Mouse (Mus musculus) embryonic stem cell, embryonic (primary cell): ENCODE measurements around the gene Clec1b.

Source experiments
- CTCF ChIA-PET, 4 experiments: fragments of 300-600 bp in 2 of 4; fragments of 350-600 bp in 2 of 4; sonication (Branson Sonifier 250); formaldehyde crosslinking; loops; one replicate each; lab custom pipeline; 2022; ENCODE audit warnings: inconsistent platforms in 2 of 4; lab: Charles Lee
- POLR2A ChIA-PET, 4 experiments: fragments of 300-600 bp in 2 of 4; fragments of 350-600 bp in 2 of 4; sonication (Branson Sonifier 250); formaldehyde crosslinking; loops; one replicate each; lab custom pipeline; 2022; ENCODE audit warnings: antibody characterized with exemption in 4 of 4, inconsistent platforms in 1 of 4; lab: Charles Lee

Clec1b gene

DNA sequence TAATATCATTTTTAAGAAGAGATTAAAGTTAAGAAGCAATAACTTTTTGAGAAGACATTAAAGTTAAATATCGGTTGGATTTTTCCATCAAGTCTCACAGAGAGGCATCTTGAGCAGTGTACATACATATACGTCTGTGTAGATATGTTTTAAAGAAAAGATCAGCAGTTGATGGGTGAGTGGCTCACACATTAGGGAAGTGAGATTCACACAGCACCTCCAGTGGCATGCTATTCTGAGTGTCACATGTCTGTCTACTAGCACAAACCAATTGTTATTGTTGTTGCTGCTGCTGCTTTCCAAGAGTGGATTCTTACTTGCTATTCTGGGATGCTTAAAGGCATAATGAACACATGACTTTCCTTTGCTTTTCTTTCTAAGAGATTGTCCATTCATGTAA lies 5.3 kb downstream of the Clec1b start:
- ChIA-PET POLR2A (no interaction called here), CTCF (no interaction called here)

DNA sequence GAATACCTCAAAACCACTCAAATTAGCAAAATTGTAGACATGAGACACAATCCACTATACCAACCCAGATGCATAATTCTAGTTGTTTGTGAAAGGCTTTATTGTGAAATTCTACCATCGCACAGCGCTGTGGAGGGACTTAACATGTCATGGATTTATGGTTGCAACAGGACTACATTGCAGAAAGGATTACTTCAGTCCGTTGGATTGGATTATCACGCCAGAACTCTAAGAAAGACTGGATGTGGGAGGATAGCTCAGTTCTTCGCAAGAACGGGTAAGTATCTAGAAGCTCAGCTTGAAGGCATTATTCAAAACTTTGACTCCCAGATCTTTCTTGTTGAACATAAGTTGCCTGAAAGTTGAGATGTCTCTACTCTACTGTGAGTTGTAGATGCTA lies 6.3 kb downstream of the Clec1b start:
- CTCF ChIA-PET: no interaction called here
- POLR2A ChIA-PET: interaction anchor here in 1 of 4 experiments (0.6 kb wide), 1 partner anchor 8 kb away, joined by 4 read pairs; no protein-coding TSS in a partner anchor

- ChIA-PET POLR2A (no interaction called here), CTCF (no interaction called here)
These were observed 8.9 kb downstream of the Clec1b start for GRCm38 (mm10) chr6:129405999-129406398.

GRCm38 (mm10) chr6:129407324-129407723 lies 10.2 kb downstream of the Clec1b start:
- CTCF ChIA-PET: no interaction called here
- POLR2A ChIA-PET: no interaction called here

GRCm38 (mm10) chr6:129408562-129408961 lies 11.5 kb downstream of the Clec1b start, which contains the start of gene Clec9a:
Gene Clec9a, plus strand, starts transcription at chr6:129408862.
- CTCF ChIA-PET: no interaction called here
- POLR2A ChIA-PET: no interaction called here

DNA sequence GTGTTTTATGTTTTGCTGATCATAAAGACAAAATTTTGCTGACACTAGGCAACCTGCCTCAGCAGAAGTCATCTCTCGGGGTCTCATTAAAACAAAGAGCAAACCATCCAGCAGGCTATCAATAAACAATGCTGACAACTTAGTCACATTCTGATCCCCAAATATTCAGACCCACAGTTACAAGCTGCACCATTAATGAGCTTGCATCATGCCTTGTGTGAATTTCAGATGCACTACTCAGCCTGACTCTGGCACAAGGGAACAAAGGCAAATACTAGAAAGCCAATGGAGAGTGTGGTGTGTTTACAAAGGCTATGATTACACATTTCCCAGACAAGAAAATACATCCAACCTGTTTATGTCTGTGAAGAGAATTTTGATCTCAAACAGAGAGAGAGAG lies 17.1 kb downstream of the Clec1b start:
- ChIA-PET CTCF (no interaction called here), POLR2A (interaction anchor here in 1 of 4 experiments (0.7 kb wide), 1 partner anchor 152 kb away, joined by 3 read pairs; no protein-coding TSS in a partner anchor)

DNA sequence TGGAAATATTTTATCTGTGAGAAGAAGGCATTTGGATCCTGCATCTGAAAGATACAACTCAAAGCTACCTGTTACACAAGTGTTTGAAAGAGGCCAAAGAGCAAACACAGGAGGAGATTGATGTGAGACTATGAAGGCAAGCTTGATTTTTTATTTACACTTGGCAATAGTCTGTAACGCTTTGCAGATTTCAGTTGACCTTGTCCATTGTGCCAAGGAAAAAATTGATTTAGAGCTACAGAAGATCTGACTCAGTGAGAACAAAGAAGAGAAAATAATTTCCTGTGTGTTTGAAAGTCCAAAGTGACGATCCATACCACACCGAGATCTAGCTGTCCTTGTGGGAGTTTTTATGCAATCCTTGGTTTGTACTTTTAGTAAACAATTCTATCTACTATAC lies 25.2 kb downstream of the Clec1b start:
- CTCF ChIA-PET: interaction anchor here in 2 of 4 experiments (1.1 to 1.3 kb wide), 2 partner anchors 122 to 162 kb away, joined by 3 read pairs; no protein-coding TSS in a partner anchor
- POLR2A ChIA-PET: no interaction called here

DNA sequence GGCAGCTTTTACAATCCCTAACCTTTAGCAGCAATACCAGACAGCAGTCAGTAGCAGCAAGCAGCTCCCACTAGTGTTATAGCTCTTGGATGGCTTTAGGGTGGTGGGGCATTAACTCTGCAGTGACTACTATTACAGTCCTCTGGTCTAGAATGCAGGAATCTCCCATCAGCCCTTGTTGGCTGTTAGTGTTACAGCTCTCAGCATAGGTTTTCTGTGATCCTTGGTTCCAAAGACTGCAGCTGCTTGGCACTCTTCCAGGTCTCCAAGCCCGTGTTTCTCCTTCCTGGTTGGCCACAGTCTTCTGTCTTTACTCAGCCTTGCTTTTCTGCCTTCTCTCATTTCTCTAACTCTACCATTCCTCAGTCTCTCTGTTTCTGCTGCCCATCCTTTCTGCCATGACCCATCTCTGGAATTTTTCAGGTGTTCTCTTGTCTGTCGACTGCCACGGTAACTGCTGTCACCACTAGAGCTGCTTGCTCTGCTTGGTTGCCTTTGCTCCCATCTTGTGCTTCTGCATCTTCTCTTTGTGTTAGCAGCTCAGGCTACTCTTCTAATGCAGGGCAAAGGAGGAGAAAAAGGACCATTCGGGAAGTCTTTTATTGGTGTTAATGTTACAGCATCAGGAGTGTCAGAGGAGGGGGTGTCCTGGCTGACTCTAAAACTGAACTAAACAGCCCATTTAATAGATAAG lies 26.1 kb downstream of the Clec1b start:
- ChIA-PET CTCF (interaction anchor here in 3 of 4 experiments (0.6 to 1.3 kb wide), 13 partner anchors 9 to 175 kb away, joined by 3 to 5 read pairs (median 3); no protein-coding TSS in a partner anchor), POLR2A (no interaction called here)

- POLR2A ChIA-PET: no interaction called here
- CTCF ChIA-PET: interaction anchor here in 3 of 4 experiments (0.6 to 1.3 kb wide), 13 partner anchors 9 to 175 kb away, joined by 3 to 5 read pairs (median 3); no protein-coding TSS in a partner anchor
These were observed 26.6 kb downstream of the Clec1b start for GRCm38 (mm10) chr6:129423734-129424072.

DNA sequence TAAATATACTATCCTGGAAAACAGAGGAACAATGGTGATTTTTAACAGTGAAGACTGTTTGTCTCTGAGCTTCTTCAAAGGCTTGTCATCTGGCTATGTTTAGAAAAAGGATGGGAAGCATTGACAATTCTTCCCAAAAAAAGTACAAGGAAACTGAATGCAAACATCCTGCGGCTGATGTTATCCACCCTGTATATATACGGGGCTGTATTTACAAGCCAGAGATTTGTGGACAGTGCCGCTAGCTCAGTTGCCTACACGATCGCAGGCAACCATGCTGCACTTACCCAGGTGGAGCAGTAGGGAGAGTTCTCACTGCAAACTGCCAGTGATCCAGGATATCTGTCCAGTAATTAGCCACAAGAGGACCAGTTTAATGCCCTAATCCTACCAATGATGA lies 28.1 kb downstream of the Clec1b start:
- POLR2A ChIA-PET: no interaction called here
- CTCF ChIA-PET: no interaction called here

DNA sequence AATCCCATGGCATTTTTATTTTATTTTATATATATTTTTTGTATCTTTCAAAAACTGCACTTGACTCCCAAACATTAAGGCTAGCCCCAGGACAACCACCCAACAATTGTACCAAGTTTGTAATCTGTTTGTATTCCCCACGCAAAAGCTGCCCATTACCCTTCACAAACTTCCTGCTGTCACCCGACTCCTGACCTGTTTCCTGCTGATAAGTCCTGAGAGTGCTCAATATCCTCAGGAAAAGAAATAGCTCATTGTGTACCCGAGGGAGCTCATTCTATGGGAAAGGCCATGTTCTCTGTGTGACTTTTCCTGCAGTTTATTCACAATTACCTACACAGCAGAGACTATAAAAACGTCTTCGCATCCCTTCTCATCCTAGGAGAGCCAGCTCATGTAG lies 28.7 kb downstream of the Clec1b start:
- POLR2A ChIA-PET: no interaction called here
- CTCF ChIA-PET: no interaction called here

DNA sequence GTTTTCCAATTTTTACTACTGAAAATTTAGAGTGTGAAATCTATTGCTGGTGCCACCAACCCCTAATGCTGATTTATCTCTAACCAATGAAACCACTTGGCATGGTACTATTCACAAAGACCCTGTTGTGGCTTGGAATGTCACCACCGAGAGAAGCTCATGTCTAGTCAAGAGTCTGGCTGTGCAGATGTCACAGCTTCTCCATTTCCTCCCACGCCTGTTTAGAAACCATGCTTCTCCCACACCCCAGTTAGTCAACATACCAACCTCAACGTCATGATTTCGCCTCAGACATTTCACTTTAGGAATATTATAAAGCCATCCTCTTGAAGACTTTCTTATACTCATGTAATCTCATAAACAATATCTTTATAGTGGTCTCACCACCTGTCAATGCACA lies 30.2 kb downstream of the Clec1b start:
- POLR2A ChIA-PET: no interaction called here
- CTCF ChIA-PET: no interaction called here

DNA sequence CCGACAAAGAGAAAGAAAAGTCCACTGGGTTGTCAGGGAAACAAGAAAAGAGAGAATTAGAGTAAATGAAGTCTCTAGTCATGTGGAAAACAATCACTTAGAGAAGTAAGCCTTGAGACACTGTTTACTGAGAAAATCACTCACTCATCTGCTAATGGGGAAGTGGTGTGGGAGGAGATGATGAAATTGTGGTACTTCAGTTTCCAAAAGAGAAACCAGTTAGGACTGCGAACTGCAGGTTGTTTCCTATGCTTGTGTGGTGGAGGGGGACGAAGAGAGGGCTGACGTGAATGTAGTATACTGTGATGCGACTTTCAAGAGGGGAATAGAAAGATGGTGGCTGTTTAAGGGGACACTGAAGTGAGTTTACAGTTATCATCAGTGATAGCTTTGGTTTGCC lies 37.1 kb downstream of the Clec1b start:
- ChIA-PET CTCF (no interaction called here), POLR2A (no interaction called here)

GRCm38 (mm10) chr6:129436025-129436424 lies 38.9 kb downstream of the Clec1b start:
- ChIA-PET CTCF (interaction anchor here in 2 of 4 experiments (0.7 to 1.0 kb wide), 2 partner anchors 13 to 35 kb away, joined by 3 to 8 read pairs; no protein-coding TSS in a partner anchor), POLR2A (interaction anchor here in 1 of 4 experiments (0.7 kb wide), 1 partner anchor 631 kb away, joined by 3 read pairs; the partner anchor contains the start of gene Klra4)

- ChIA-PET POLR2A (interaction anchor here in 1 of 4 experiments (1.3 kb wide), 1 partner anchor 12 kb away, joined by 3 read pairs; no protein-coding TSS in a partner anchor), CTCF (no interaction called here)
These were observed 40.9 kb downstream of the Clec1b start for GRCm38 (mm10) chr6:129438033-129438432.

GRCm38 (mm10) chr6:129449743-129450142 lies 52.6 kb downstream of the Clec1b start:
- POLR2A ChIA-PET: no interaction called here
- CTCF ChIA-PET: no interaction called here

GRCm38 (mm10) chr6:129451411-129452039 lies 54.4 kb downstream of the Clec1b start, which contains the start of gene Clec1a:
Gene Clec1a, minus strand, starts transcription at chr6:129452000.
- CTCF ChIA-PET: no interaction called here
- POLR2A ChIA-PET: no interaction called here
